Mouse (Mus musculus) NIH3T3 (cell line): ENCODE measurements at regions not wholly inside any gene's neighbourhood (a gene's known extent, or its start where the extent isn't known, plus 50 kb on each side); places are given as distances from the start of the nearest gene placed in this dataset.

Source experiments
- DNase-seq: peaks from one replicate; pipeline ENCODE4 v3.0.0-alpha.2; 2012; ENCODE audit warnings: low read depth

DNA sequence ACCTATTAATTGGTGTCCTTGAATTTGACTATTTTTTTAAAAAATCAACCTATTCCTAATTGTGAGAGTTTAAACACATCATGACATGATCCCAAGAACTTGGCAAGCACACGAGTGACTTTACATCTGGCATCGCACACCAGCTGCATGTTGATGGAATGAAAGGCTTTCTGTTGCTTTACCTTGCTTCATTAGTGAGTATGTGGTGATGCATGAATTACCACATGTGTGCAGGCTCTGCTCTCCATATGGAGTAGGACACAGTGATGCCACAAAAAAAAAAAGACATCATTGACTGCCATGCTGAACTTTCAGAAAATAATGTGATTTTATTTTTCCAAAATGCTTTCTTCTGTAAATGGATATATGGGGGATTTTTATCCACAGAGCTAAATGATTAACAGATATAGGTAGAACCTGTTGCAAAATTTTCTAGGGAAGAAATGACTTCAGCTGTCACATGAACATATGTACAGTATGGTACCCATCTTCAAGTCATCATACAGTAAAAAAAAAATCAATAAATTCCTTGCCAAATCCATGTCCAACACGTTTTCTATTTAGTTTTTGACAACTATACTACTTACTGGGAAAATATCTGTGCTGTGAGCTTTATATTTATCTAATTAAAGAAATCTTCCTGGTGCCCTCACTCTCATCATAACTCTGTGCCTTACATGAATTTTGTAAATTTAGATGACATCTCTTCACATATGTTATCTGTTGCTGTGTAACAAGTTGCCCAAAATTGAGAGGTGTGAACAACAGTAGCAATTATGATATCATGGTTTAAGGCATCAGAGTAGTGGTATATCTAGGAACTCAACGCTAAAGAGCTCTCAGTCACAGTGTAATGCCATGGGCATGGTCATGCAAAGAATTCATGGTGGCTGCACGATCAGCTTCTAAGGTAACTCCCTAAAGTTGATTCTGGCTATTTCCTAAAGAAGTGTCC, 84.0 kb upstream of the Arrdc3 start:
- DNase-seq, result no peak

DNA sequence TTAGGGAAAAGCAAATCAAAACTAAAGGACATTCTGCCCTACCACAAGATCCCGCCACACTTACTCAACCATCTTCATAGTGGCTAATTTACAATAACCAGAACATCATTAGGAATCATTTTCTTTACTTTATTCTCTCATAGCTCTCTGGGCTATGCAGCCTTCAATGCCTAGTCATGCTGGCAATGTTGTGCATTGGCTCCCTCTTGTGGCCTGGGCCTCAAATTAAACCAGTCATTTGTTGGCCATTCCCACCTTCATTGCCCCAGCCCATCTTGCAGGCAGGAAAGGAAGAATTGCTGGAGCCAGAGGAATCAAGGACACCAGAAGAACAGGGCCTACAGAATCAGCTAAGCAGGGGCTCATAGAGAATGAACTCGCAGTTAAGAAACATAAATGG, 77.0 kb upstream of the Arrdc3 start:
- peak; percentile 62 for DNase-seq

DNA sequence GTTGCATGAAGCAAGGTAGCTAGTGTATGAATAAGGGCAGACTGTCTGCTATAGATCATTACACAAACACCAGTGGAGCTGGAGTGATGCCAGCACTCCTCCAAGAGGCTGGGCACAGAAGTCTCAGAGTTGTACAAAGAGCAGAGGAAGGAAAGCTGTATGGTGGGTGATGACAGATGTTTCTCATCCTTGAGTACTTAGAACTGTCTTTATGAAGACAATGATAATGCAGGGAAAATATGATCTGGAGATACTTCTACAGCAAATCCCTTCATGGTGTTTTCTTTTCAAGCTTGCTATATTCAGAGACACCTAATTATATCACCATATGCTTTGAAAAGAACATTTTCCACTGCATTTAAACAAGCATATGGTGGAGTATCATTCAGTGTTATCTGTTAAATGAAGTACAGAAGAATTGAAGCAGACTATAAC, 56.1 kb upstream of the Arrdc3 start:
- DNase-seq, result peak; percentile 3
